Mouse (Mus musculus) hindbrain, embryonic 16.5 days (tissue): ENCODE measurements around the gene Cga. TPM values are rescaled to one million over a fixed set of nuclear protein-coding genes. Genes with fewer than 3 reads are reported as not detected.

ENCODE experiments used
- ATAC-seq: fragments of 200-750 bp; cut with Nextera tagmentation; 2 replicates; pipeline ENCODE4 v1.8.0; 2017; ENCODE audit warnings: moderate TSS enrichment, moderate library complexity
- H3K27ac ChIP-seq: fragments of 300-500 bp; sonication (generic); 2 replicates; pipeline ENCODE4 v1.5.1; 2014; ENCODE audit warnings: low read depth, mild to moderate bottlenecking, control low read depth, low read length, moderate library complexity
- H3K27me3 ChIP-seq: fragments of 300-500 bp; sonication (generic); replicated peaks from 2 replicates; pipeline ENCODE4 v1.6.1; 2014; ENCODE audit warnings: low read length; ENCODE audit not compliant: control insufficient read depth, insufficient read depth
- H3K36me3 ChIP-seq: fragments of 300-500 bp; sonication (generic); 2 replicates; pipeline ENCODE4 v1.6.1; 2014; ENCODE audit warnings: mild to moderate bottlenecking, low read length, moderate library complexity, mixed read lengths; ENCODE audit not compliant: control insufficient read depth, insufficient read depth
- H3K4me1 ChIP-seq: fragments of 300-500 bp; sonication (generic); 2 replicates; pipeline ENCODE4 v1.6.1; 2014; ENCODE audit warnings: low read depth, low read length; ENCODE audit not compliant: control insufficient read depth, insufficient read depth
- H3K4me2 ChIP-seq: fragments of 300-500 bp; sonication (generic); 2 replicates; pipeline ENCODE4 v1.6.1; 2014; ENCODE audit warnings: mild to moderate bottlenecking, low read length, control low read depth, moderate library complexity
- H3K4me3 ChIP-seq: fragments of 300-500 bp; sonication (generic); 2 replicates; pipeline ENCODE4 v1.5.1; 2014; ENCODE audit warnings: mild to moderate bottlenecking, low read length, control low read depth, moderate library complexity
- H3K9ac ChIP-seq: fragments of 300-500 bp; sonication (generic); 2 replicates; pipeline ENCODE4 v1.6.1; 2014; ENCODE audit warnings: low read depth, mild to moderate bottlenecking, control low read depth, low read length, moderate library complexity
- H3K9me3 ChIP-seq: fragments of 300-500 bp; sonication (generic); 2 replicates; pipeline ENCODE4 v1.6.1; 2014; ENCODE audit warnings: mild to moderate bottlenecking, low read length, moderate library complexity; ENCODE audit not compliant: control insufficient read depth
- WGBS: fragments of 180-500 bp; shearing (Covaris S2); extraction: QIAGEN DNeasy Blood & Tissue Kit; methylation state at CpG from one replicate; pipeline ENCODE4 v1.1.7; 2014; 5-methylcytosine and 5-hydroxymethylcytosine counted together
- polyA plus RNA-seq: library from polyadenylated mRNA; unstranded; fragments of >200 nt; fragmentation: Nextera tagmentation; extraction: Ambion mirVana; gene quantifications from 2 replicates; pipeline ENCODE4 v1.2.1, GENCODE M21; 2015

The Cga gene
- polyA plus RNA-seq, 1 experiment from 2014 or later: 0.48 TPM

- no peak overlapping the region for H3K4me3 ChIP-seq
- no peaks in the 10 kb centered on the region for H3K27me3 ChIP-seq
- no peak overlapping the region for H3K27ac ChIP-seq
- H3K9me3 ChIP-seq: no peaks in the 10 kb centered on the region
- no peak overlapping the region for H3K9ac ChIP-seq
- WGBS: 95% methylated on average over 25 of the region's 25 CpGs
- H3K36me3 ChIP-seq: no peaks in the 10 kb centered on the region
- ATAC-seq: no peak
- no peaks in the 10 kb centered on the region for H3K4me1 ChIP-seq
- no peak overlapping the region for H3K4me2 ChIP-seq
These were observed 47.5 kb downstream of the Cga start for GRCm38 (mm10) chr4:34941046-34941445.

- Histone ChIP-seq H3K4me1 (no peaks in the 10 kb centered on the region), H3K9me3 (no peaks in the 10 kb centered on the region), H3K27ac (no peak overlapping the region), H3K9ac (no peak overlapping the region), H3K4me3 (no peak overlapping the region), H3K36me3 (no peaks in the 10 kb centered on the region), H3K27me3 (no peaks in the 10 kb centered on the region), H3K4me2 (no peak overlapping the region)
- no peak for ATAC-seq
These were observed 53.6 kb downstream of the Cga start for GRCm38 (mm10) chr4:34947181-34947580.

- 89% methylated on average over 10 of the region's 10 CpGs for WGBS
- Histone ChIP-seq H3K4me1 (no peaks in the 10 kb centered on the region), H3K9me3 (no peaks in the 10 kb centered on the region), H3K4me3 (no peak overlapping the region), H3K36me3 (no peaks in the 10 kb centered on the region), H3K27ac (no peak overlapping the region), H3K4me2 (no peak overlapping the region), H3K9ac (no peak overlapping the region), H3K27me3 (no peaks in the 10 kb centered on the region)
- no peak for ATAC-seq
These were observed 60.1 kb downstream of the Cga start for GRCm38 (mm10) chr4:34953716-34954115.

Other genes with a start within 250 kb of the Cga start
- 47.3 and 51.9 TPM in 2 replicates for gene Slc35a1, start 206.3 kb upstream of the Cga start, polyA plus RNA-seq
- gene Cfap206, start 163.6 kb upstream of the Cga start, polyA plus RNA-seq: 2.9 and 4.0 TPM in 2 replicates
- gene Gm136, start 137.5 kb upstream of the Cga start, polyA plus RNA-seq: not detected in 2 replicates
- gene Smim8, start 115.4 kb upstream of the Cga start, polyA plus RNA-seq: 45.8 and 49.8 TPM in 2 replicates
- 19.1 and 21.3 TPM in 2 replicates for gene Zfp292, start 10.8 kb upstream of the Cga start, polyA plus RNA-seq